Mouse (Mus musculus): ENCODE data around the gene Adra1b. TPM values are rescaled to one million over a fixed set of nuclear protein-coding genes. Genes with fewer than 3 reads are reported as not detected.

Adra1b gene
- polyA plus RNA-seq, 1 experiment = 4.6 TPM

DNA sequence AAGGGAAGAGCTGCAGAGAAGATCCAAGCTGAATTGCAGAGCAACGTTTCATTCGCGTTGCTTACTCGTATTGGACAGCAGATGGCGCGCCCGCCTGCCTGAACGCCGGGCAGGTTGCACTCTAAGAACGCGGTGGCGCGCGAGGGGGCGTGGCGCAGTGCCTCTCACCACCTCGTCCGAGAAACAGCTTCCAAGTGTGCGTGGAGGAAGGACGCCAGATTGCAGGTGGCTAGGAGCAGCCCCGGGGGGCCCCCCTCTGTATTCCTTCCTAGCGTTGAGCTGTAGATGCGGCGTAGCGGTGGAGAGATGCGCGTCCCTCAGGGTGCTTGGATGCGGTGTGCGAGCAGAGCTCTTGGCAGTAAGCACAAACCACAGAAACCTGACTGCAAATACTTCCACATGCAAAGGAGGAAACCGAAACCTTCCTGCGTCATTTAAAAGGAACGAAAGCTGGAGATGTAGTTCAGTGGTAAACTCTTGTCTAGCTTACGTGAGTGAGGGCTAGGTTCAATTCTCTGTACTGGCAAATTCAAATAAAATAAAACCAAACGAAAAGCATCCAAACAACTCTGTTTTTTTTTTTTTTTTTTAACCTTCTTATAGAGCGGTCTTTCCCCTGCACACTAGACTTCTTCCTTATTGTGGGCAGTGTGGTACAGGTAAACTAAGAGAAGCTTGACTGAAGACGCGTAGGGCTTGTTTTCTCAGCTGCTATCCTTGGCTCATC is 133.9 kb downstream of the Adra1b start:
- DNase-seq = peak; percentile 81
- WGBS = under 1% methylated on average over 37 of the region's 37 CpGs
- no peaks in the 10 kb centered on the region for H3K36me3 ChIP-seq (ENCODE audit: control insufficient read depth, insufficient read depth, low read length)

DNA sequence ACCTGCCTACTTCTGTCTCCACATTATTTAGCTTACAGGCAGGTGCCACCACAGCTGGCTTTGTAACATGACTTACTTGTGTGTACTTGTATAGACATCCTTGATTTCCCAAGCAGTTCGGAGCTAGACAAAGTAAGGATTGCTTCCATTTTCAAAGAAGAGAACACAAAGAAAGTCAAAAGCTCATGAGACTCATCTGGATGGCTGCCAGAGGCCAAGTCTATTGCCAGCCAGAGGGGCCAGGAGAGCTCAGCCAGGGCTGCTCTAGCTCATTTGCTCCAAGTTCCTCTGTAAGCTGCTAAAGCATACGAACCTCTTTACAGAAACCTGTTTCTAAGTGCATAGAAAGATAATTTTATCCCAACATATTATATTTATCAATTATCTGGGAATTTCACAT is 142.6 kb downstream of the Adra1b start:
- Histone ChIP-seq H3K27ac (ENCODE audit: control insufficient read depth, insufficient read depth, low read length) (no peak overlapping the region), H3K36me3 (ENCODE audit: control insufficient read depth, insufficient read depth, low read length) (no peaks in the 10 kb centered on the region), H3K4me3 (ENCODE audit: control insufficient read depth, insufficient read depth, low read length) (no peak overlapping the region), H3K27me3 (ENCODE audit: control insufficient read depth, insufficient read depth, low read length) (no peaks in the 10 kb centered on the region), H3K4me1 (replicated peaks; ENCODE audit: control insufficient read depth, insufficient read depth, low read length) (no peaks in the 10 kb centered on the region)
- DNase-seq = no peak
- no peak for TF ChIP-seq CTCF (IDR thresholded peaks at IDR 0.05; ENCODE audit: borderline replicate concordance, control insufficient read depth, extremely low read depth, insufficient read depth, low read length, poor library complexity)
- TF ChIP-seq POLR2A (IDR thresholded peaks at IDR 0.05; ENCODE audit: control insufficient read depth, extremely low read depth, insufficient read depth, low read length, poor library complexity) = no peak
- WGBS = 71% methylated on average over 2 of the region's 2 CpGs

More for the DNA sequence above, 133.9 kb downstream of the Adra1b start:
- Histone ChIP-seq H3K4me3 (ENCODE audit: control insufficient read depth, insufficient read depth, low read length) (peak overlapping the region; percentile 48), H3K27ac (ENCODE audit: control insufficient read depth, insufficient read depth, low read length) (no peak overlapping the region), H3K27me3 (ENCODE audit: control insufficient read depth, insufficient read depth, low read length) (no peaks in the 10 kb centered on the region), H3K4me1 (replicated peaks; ENCODE audit: control insufficient read depth, insufficient read depth, low read length) (0 out of 2 replicates have a peak, but pooled peaks cover 4% of the 10 kb centered on the region)
- TF ChIP-seq CTCF (IDR thresholded peaks at IDR 0.05; ENCODE audit: borderline replicate concordance, control insufficient read depth, extremely low read depth, insufficient read depth, low read length, poor library complexity) = peak; percentile 79; the same call in 1 of the 2 replicates
- no peak for TF ChIP-seq POLR2A (IDR thresholded peaks at IDR 0.05; ENCODE audit: control insufficient read depth, extremely low read depth, insufficient read depth, low read length, poor library complexity)

DNA sequence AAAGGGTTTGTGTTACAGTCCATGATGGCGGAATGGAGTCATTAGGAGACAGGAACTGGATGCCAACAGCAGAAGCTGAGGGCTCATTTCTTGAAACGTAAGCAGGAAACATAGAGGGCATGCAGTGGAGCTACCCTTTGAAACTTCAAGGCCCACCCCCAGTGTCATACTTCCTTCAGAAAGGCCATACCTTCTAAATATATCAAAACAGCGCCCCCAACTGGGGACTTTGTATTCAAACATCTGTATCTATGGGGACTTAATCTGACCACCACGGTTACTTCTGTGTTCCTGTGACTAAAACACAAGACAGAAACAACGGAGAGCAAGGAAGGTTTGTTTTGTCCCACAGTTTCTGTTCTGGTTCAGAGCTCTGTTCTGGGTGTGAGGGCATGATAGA is 145.6 kb downstream of the Adra1b start:
- no peaks in the 10 kb centered on the region for H3K36me3 ChIP-seq (ENCODE audit: control insufficient read depth, insufficient read depth, low read length)
- DNase-seq = no peak
- WGBS = 68% methylated on average over 5 of the region's 5 CpGs
- H3K4me1 ChIP-seq (replicated peaks; ENCODE audit: control insufficient read depth, insufficient read depth, low read length) = no peaks in the 10 kb centered on the region
- TF ChIP-seq CTCF (IDR thresholded peaks at IDR 0.05; ENCODE audit: borderline replicate concordance, control insufficient read depth, extremely low read depth, insufficient read depth, low read length, poor library complexity) (no peak), POLR2A (IDR thresholded peaks at IDR 0.05; ENCODE audit: control insufficient read depth, extremely low read depth, insufficient read depth, low read length, poor library complexity) (no peak)
- H3K27ac ChIP-seq (ENCODE audit: control insufficient read depth, insufficient read depth, low read length) = no peak overlapping the region
- H3K27me3 ChIP-seq (ENCODE audit: control insufficient read depth, insufficient read depth, low read length) = no peaks in the 10 kb centered on the region
- no peak overlapping the region for H3K4me3 ChIP-seq (ENCODE audit: control insufficient read depth, insufficient read depth, low read length)

DNA sequence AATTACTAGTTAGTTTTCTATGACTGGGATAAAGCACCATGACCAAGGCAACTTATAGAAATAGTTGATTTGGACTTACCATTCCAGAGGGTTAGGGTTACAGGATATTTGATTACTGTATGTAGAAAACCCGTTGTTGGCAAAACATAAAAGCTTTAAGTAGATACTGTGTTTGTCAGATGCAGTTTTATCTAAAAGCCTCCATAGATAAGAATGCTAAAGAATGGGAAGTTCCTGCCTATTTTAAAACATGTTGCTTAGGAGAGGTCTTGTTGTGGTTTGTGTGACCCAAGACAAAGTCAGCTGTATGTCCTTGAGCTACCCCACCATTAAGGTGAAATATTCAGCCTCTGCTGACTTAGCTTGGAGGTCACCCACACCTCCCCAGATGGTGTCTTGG is 146.4 kb downstream of the Adra1b start:
- H3K27ac ChIP-seq (ENCODE audit: control insufficient read depth, insufficient read depth, low read length) = no peak overlapping the region
- no peak for DNase-seq
- no peaks in the 10 kb centered on the region for H3K36me3 ChIP-seq (ENCODE audit: control insufficient read depth, insufficient read depth, low read length)
- no peaks in the 10 kb centered on the region for H3K4me1 ChIP-seq (replicated peaks; ENCODE audit: control insufficient read depth, insufficient read depth, low read length)
- H3K27me3 ChIP-seq (ENCODE audit: control insufficient read depth, insufficient read depth, low read length) = no peaks in the 10 kb centered on the region
- no peak overlapping the region for H3K4me3 ChIP-seq (ENCODE audit: control insufficient read depth, insufficient read depth, low read length)
- 58% methylated on average over 1 of the region's 1 CpGs for WGBS
- TF ChIP-seq POLR2A (IDR thresholded peaks at IDR 0.05; ENCODE audit: control insufficient read depth, extremely low read depth, insufficient read depth, low read length, poor library complexity) (no peak), CTCF (IDR thresholded peaks at IDR 0.05; ENCODE audit: borderline replicate concordance, control insufficient read depth, extremely low read depth, insufficient read depth, low read length, poor library complexity) (no peak)

DNA sequence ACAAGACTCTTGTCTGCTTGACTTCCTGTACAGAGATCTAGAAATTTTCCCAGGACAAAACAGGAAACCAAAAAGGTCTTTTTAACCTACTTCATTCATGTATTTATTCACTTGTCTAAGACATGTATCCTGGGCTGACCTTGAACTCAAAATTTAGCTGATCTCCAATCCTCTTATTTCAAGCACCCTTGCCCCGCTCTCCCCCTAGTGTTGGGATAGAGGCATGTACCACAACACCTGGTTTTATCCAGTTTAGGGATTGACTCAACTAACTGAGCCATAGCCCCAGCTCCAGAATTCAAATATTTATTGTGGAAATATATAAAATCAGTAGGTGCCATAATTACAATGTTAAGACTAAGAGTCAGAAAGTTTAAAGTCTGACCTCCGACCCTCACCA is 149.5 kb downstream of the Adra1b start:
- Histone ChIP-seq H3K27ac (ENCODE audit: control insufficient read depth, insufficient read depth, low read length) (no peak overlapping the region), H3K4me1 (replicated peaks; ENCODE audit: control insufficient read depth, insufficient read depth, low read length) (peaks cover 3% of the 10 kb centered on the region; the same call in 1 of the 2 replicates), H3K27me3 (ENCODE audit: control insufficient read depth, insufficient read depth, low read length) (no peaks in the 10 kb centered on the region), H3K36me3 (ENCODE audit: control insufficient read depth, insufficient read depth, low read length) (no peaks in the 10 kb centered on the region), H3K4me3 (ENCODE audit: control insufficient read depth, insufficient read depth, low read length) (no peak overlapping the region)
- TF ChIP-seq CTCF (IDR thresholded peaks at IDR 0.05; ENCODE audit: borderline replicate concordance, control insufficient read depth, extremely low read depth, insufficient read depth, low read length, poor library complexity) (no peak), POLR2A (IDR thresholded peaks at IDR 0.05; ENCODE audit: control insufficient read depth, extremely low read depth, insufficient read depth, low read length, poor library complexity) (no peak)
- WGBS = 82% methylated on average over 2 of the region's 2 CpGs
- DNase-seq = no peak

DNA sequence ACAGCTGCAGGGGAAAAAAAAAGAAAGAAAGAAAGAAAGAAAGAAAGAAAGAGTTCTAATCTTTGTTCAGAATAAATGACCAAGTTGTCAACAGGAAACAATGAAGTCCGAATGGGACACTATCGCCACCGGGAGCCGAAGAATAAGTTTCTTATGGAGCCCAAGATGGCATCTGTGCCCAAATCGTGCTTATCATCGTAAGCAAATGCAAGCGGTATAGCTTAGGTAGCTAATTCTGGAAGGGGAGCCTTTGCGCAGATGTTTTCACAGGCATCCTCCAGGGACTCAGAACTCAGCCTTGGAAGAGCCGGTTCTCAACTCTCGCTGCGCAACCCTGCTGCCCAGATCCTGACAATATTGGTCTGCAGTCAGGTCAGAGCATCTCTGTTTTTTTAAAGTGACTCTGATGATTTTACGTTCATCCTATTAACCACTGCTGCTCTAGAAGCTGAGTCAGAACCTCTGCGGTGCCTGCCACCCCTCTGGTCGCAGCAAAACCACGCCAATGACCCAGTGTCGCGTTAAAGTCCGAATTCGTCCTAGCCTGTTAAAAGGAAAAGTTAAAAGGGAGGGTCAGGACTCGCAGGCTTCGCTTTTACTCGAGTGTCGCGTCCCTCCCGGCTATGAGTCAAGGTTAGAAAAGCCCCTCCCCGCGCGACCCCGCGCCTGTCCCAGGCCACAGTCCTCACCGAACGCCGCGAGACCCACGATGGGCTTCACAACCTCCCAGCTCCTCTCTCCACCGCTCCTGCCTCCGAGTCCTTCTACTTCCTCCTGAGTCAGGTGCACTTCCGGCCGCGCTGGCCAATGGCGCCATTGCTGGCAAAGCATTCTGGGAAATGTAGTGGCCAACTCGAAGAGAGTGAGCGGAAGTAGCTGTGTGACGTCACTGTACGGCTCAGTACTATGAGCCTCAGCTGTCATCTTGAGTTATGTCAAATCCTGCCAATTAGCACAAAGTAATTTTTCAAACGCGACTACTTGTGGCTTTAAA is 153.5 kb downstream of the Adra1b start, which contains the start of gene Ttc1:
Gene Ttc1, minus strand, starts transcription at position 776 of the 994 bp plus-strand sequence.
- no peaks in the 10 kb centered on the region for H3K27me3 ChIP-seq (ENCODE audit: control insufficient read depth, insufficient read depth, low read length)
- WGBS = 2% methylated on average over 47 of the region's 47 CpGs
- TF ChIP-seq POLR2A (IDR thresholded peaks at IDR 0.05; ENCODE audit: control insufficient read depth, extremely low read depth, insufficient read depth, low read length, poor library complexity) (peak; percentile 77), CTCF (IDR thresholded peaks at IDR 0.05; ENCODE audit: borderline replicate concordance, control insufficient read depth, extremely low read depth, insufficient read depth, low read length, poor library complexity) (no peak)
- H3K4me1 ChIP-seq (replicated peaks; ENCODE audit: control insufficient read depth, insufficient read depth, low read length) = peaks cover 3% of the 10 kb centered on the region; the same call in 1 of the 2 replicates
- peak; percentile 96 for DNase-seq
- peaks cover 18% of the 10 kb centered on the region for H3K36me3 ChIP-seq (ENCODE audit: control insufficient read depth, insufficient read depth, low read length)
- peak within 1 kb of the TSS; percentile 63 for H3K4me3 ChIP-seq (ENCODE audit: control insufficient read depth, insufficient read depth, low read length)
- H3K27ac ChIP-seq (ENCODE audit: control insufficient read depth, insufficient read depth, low read length) = no peak within 1 kb of the TSS

Data from thymus, adult 2 months (tissue).